Mouse (Mus musculus): Measurements from ENCODE around the gene Lrpprc. TPM values are rescaled to one million over a fixed set of nuclear protein-coding genes. Genes with fewer than 3 reads are reported as not detected.
A peak's percentile ranks its signal among the peaks of the same experiment; 100 is the strongest.

Lrpprc gene
- polyA plus RNA-seq, 1 experiment from 2014 or later, result 61.1 TPM

- Histone ChIP-seq H3K27ac (no peak overlapping the region), H3K4me3 (no peak overlapping the region), H3K4me1 (peaks cover 13% of the 10 kb centered on the region), H3K9me3 (replicated peaks) (no peaks in the 10 kb centered on the region), H3K27me3 (ENCODE audit: low read depth, poor library complexity, severe bottlenecking) (0 out of 2 replicates have a peak, but pooled peaks cover 6% of the 10 kb centered on the region), H3K36me3 (no peaks in the 10 kb centered on the region)
- no peak for DNase-seq (ENCODE audit: low spot score)
- WGBS, result 75% methylated on average over 6 of the region's 6 CpGs
Measured at GRCm38 (mm10) chr17:84696537-84696936, 94.1 kb downstream of the Lrpprc start.

- no peaks in the 10 kb centered on the region for H3K36me3 ChIP-seq
- H3K4me3 ChIP-seq, result no peak overlapping the region
- DNase-seq (ENCODE audit: low spot score), result no peak
- H3K4me1 ChIP-seq, result peaks cover 5% of the 10 kb centered on the region; the same call in 1 of the 2 replicates
- 0 out of 2 replicates have a peak, but pooled peaks cover 6% of the 10 kb centered on the region for H3K27me3 ChIP-seq (ENCODE audit: low read depth, poor library complexity, severe bottlenecking)
- H3K27ac ChIP-seq, result no peak overlapping the region
- no peaks in the 10 kb centered on the region for H3K9me3 ChIP-seq (replicated peaks)
- WGBS, result 86% methylated on average over 2 of the region's 2 CpGs
Measured at GRCm38 (mm10) chr17:84693741-84694140, 96.8 kb downstream of the Lrpprc start.

GRCm38 (mm10) chr17:84690111-84690510, 100.5 kb downstream of the Lrpprc start:
- peaks cover 7% of the 10 kb centered on the region; the same call in 1 of the 2 replicates for H3K4me1 ChIP-seq
- 0 out of 2 replicates have a peak, but pooled peaks cover 2% of the 10 kb centered on the region for H3K27me3 ChIP-seq (ENCODE audit: low read depth, poor library complexity, severe bottlenecking)
- H3K36me3 ChIP-seq, result no peaks in the 10 kb centered on the region
- H3K4me3 ChIP-seq, result no peak overlapping the region
- H3K27ac ChIP-seq, result no peak overlapping the region
- DNase-seq (ENCODE audit: low spot score), result no peak
- no peaks in the 10 kb centered on the region for H3K9me3 ChIP-seq (replicated peaks)
- 80% methylated on average over 5 of the region's 5 CpGs for WGBS

- 84% methylated on average over 5 of the region's 5 CpGs for WGBS
- Histone ChIP-seq H3K9me3 (replicated peaks) (no peaks in the 10 kb centered on the region), H3K36me3 (no peaks in the 10 kb centered on the region), H3K27me3 (ENCODE audit: low read depth, poor library complexity, severe bottlenecking) (no peaks in the 10 kb centered on the region), H3K4me1 (peaks cover 13% of the 10 kb centered on the region), H3K27ac (no peak overlapping the region), H3K4me3 (no peak overlapping the region)
- DNase-seq (ENCODE audit: low spot score), result no peak
Measured at GRCm38 (mm10) chr17:84689316-84689715, 101.3 kb downstream of the Lrpprc start.

- 93% methylated on average over 11 of the region's 11 CpGs for WGBS
- Histone ChIP-seq H3K27ac (no peak overlapping the region), H3K27me3 (ENCODE audit: low read depth, poor library complexity, severe bottlenecking) (no peaks in the 10 kb centered on the region), H3K36me3 (no peaks in the 10 kb centered on the region), H3K4me3 (no peak overlapping the region), H3K9me3 (replicated peaks) (no peaks in the 10 kb centered on the region), H3K4me1 (peaks cover 18% of the 10 kb centered on the region)
- DNase-seq (ENCODE audit: low spot score), result no peak
Measured at GRCm38 (mm10) chr17:84688834-84689233, 101.8 kb downstream of the Lrpprc start.

GRCm38 (mm10) chr17:84687994-84688393, 102.6 kb downstream of the Lrpprc start:
- WGBS, result 71% methylated on average over 5 of the region's 5 CpGs
- Histone ChIP-seq H3K27ac (no peak overlapping the region), H3K27me3 (ENCODE audit: low read depth, poor library complexity, severe bottlenecking) (no peaks in the 10 kb centered on the region), H3K4me1 (peaks cover 26% of the 10 kb centered on the region), H3K36me3 (no peaks in the 10 kb centered on the region), H3K9me3 (replicated peaks) (no peaks in the 10 kb centered on the region), H3K4me3 (no peak overlapping the region)
- no peak for DNase-seq (ENCODE audit: low spot score)

- no peaks in the 10 kb centered on the region for H3K27me3 ChIP-seq (ENCODE audit: low read depth, poor library complexity, severe bottlenecking)
- H3K4me1 ChIP-seq, result peaks cover 26% of the 10 kb centered on the region
- 0 out of 2 replicates have a peak overlapping the region, but pooled peaks have one; percentile 62 for H3K27ac ChIP-seq
- DNase-seq (ENCODE audit: low spot score), result no peak
- no peaks in the 10 kb centered on the region for H3K36me3 ChIP-seq
- H3K9me3 ChIP-seq (replicated peaks), result no peaks in the 10 kb centered on the region
- WGBS, result 87% methylated on average over 4 of the region's 4 CpGs
- no peak overlapping the region for H3K4me3 ChIP-seq
Measured at GRCm38 (mm10) chr17:84685286-84685685, 105.3 kb downstream of the Lrpprc start.

GRCm38 (mm10) chr17:84684284-84684683, 106.3 kb downstream of the Lrpprc start:
- peaks cover 26% of the 10 kb centered on the region for H3K4me1 ChIP-seq
- peak overlapping the region; percentile 62; the same call in 1 of the 2 replicates for H3K27ac ChIP-seq
- DNase-seq (ENCODE audit: low spot score), result no peak
- H3K9me3 ChIP-seq (replicated peaks), result no peaks in the 10 kb centered on the region
- no peaks in the 10 kb centered on the region for H3K27me3 ChIP-seq (ENCODE audit: low read depth, poor library complexity, severe bottlenecking)
- H3K36me3 ChIP-seq, result no peaks in the 10 kb centered on the region
- H3K4me3 ChIP-seq, result no peak overlapping the region
- WGBS, result 33% methylated on average over 6 of the region's 6 CpGs

- H3K27ac ChIP-seq, result 0 out of 2 replicates have a peak within 1 kb of the TSS, but pooled peaks have one; percentile 62
- no peaks in the 10 kb centered on the region for H3K27me3 ChIP-seq (ENCODE audit: low read depth, poor library complexity, severe bottlenecking)
- no peak within 1 kb of the TSS for H3K4me3 ChIP-seq
- H3K9me3 ChIP-seq (replicated peaks), result no peaks in the 10 kb centered on the region
- peaks cover 26% of the 10 kb centered on the region for H3K4me1 ChIP-seq
- WGBS, result 78% methylated on average over 18 of the region's 18 CpGs
- no peak for DNase-seq (ENCODE audit: low spot score)
- no peaks in the 10 kb centered on the region for H3K36me3 ChIP-seq
Measured at GRCm38 (mm10) chr17:84682734-84683717, 107.6 kb downstream of the Lrpprc start, which contains the start of gene Abcg5. Abcg5 (minus strand) TSS chr17:84683011.

- Histone ChIP-seq H3K9me3 (replicated peaks) (no peaks in the 10 kb centered on the region), H3K27ac (no peak overlapping the region), H3K4me1 (peaks cover 26% of the 10 kb centered on the region), H3K4me3 (no peak overlapping the region), H3K36me3 (no peaks in the 10 kb centered on the region), H3K27me3 (ENCODE audit: low read depth, poor library complexity, severe bottlenecking) (no peaks in the 10 kb centered on the region)
- no peak for DNase-seq (ENCODE audit: low spot score)
- 85% methylated on average over 3 of the region's 3 CpGs for WGBS
Measured at GRCm38 (mm10) chr17:84681670-84682069, 108.9 kb downstream of the Lrpprc start.

- Histone ChIP-seq H3K36me3 (no peaks in the 10 kb centered on the region), H3K4me1 (peaks cover 11% of the 10 kb centered on the region)
- 94% methylated on average over 11 of the region's 11 CpGs for WGBS
Measured at GRCm38 (mm10) chr17:84677595-84677994, 113.0 kb downstream of the Lrpprc start.

GRCm38 (mm10) chr17:84675951-84676366, 114.6 kb downstream of the Lrpprc start, which contains the start of gene Abcg8:
Abcg8 (plus strand) TSS chr17:84676302.
- peak within 1 kb of the TSS; percentile 51 for H3K4me3 ChIP-seq
- H3K27ac ChIP-seq, result peak within 1 kb of the TSS; percentile 74
- H3K27me3 ChIP-seq (ENCODE audit: low read depth, poor library complexity, severe bottlenecking), result peaks cover 11% of the 10 kb centered on the region; the same call in 1 of the 2 replicates
- peak; percentile 68 for DNase-seq (ENCODE audit: low spot score)
- H3K9me3 ChIP-seq (replicated peaks), result no peaks in the 10 kb centered on the region
- H3K36me3 ChIP-seq, result no peaks in the 10 kb centered on the region
- under 1% methylated on average over 24 of the region's 24 CpGs for WGBS
- peaks cover 10% of the 10 kb centered on the region for H3K4me1 ChIP-seq

More at GRCm38 (mm10) chr17:84677595-84677994, 113.0 kb downstream of the Lrpprc start:
- Histone ChIP-seq H3K27ac (no peak overlapping the region), H3K27me3 (ENCODE audit: low read depth, poor library complexity, severe bottlenecking) (peaks cover 11% of the 10 kb centered on the region; the same call in 1 of the 2 replicates), H3K9me3 (replicated peaks) (no peaks in the 10 kb centered on the region), H3K4me3 (no peak overlapping the region)
- no peak for DNase-seq (ENCODE audit: low spot score)

- 63% methylated on average over 4 of the region's 4 CpGs for WGBS
- H3K36me3 ChIP-seq, result no peaks in the 10 kb centered on the region
- H3K27me3 ChIP-seq (ENCODE audit: low read depth, poor library complexity, severe bottlenecking), result peaks cover 11% of the 10 kb centered on the region; the same call in 1 of the 2 replicates
- H3K9me3 ChIP-seq (replicated peaks), result no peaks in the 10 kb centered on the region
- H3K27ac ChIP-seq, result no peak overlapping the region
- H3K4me1 ChIP-seq, result peaks cover 10% of the 10 kb centered on the region
- DNase-seq (ENCODE audit: low spot score), result no peak
- H3K4me3 ChIP-seq, result no peak overlapping the region
Measured at GRCm38 (mm10) chr17:84675204-84675603, 115.4 kb downstream of the Lrpprc start.

Data from limb, embryonic 10.5 days (tissue).